Mouse (Mus musculus): ENCODE measurements at regions not wholly inside any gene's neighbourhood (a gene's known extent, or its start where the extent isn't known, plus 50 kb on each side); places are given as distances from the start of the nearest gene placed in this dataset.
A peak's percentile ranks its signal among the peaks of the same experiment; 100 is the strongest.

DNA sequence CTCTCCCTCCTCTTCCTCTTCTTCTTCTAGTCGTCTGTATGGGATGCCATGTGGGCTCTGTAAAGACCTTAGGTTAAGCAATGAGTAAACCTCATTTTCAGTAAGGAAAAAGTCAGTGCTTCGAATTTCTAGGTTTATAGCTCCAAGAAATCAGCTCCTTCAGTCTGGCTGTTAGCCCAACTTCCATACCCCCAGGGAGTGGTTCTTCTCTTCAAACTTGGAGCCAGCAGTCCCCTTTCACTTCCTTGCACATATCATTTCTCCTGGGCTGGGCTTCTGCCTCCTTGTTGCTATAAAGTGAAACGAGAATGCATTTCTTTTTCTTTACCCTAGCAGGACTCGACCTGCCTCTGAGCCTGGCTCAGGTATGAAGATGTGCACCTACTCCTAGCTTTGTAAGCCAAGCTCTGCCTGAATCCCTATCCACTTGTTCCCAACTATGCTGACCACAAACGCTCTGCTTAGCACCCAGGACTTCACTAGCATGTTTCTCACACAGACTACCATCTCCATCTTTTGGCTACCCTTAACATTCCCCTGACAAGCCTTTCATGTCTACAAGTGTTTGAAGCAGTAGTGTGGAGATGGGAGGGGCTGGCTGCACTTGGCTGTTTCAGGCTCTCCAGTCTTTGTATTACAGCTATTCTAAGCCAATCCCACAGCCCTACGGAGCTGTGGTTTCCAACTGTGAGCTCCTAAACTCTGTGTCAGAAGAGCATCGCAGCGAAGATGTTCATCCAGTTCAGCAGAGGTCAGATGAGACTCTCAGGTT, 243.8 kb upstream of the Tprg start:
- Histone ChIP-seq H3K27ac (peak overlapping the region; percentile 97), H3K79me2 (ENCODE audit: inconsistent target) (peaks cover 19% of the 10 kb centered on the region), H3K36me3 (ENCODE audit: inconsistent target) (no peaks in the 10 kb centered on the region), H3K4me3 (ENCODE audit: inconsistent target) (peak overlapping the region; percentile 15; the same call in 1 of the 2 replicates)
- 42% methylated on average over 8 of the region's 8 CpGs for WGBS (ENCODE audit: missing documents)

DNA sequence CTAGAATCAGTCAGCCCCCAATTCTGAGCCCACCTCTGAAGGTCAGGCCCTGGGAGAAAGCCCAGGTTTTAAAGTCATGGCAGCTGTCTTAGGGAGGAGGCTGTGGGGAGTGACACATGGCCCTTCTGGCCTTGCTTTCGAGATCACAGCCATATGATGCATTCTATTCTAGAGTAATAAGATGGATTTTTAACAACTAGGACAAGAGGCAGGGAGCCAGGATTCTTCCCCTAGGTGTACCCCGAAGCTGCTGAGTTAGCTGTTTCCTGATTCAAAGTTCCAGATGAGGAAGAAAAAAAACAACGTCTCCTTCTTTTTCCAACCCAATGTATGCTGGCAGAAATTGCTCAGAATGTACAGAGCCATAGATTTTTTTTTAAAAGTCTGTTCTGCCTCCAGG, 242.0 kb upstream of the Tprg start:
- Histone ChIP-seq H3K4me3 (ENCODE audit: inconsistent target) (no peak overlapping the region), H3K27ac (peak overlapping the region; percentile 97), H3K36me3 (ENCODE audit: inconsistent target) (no peaks in the 10 kb centered on the region), H3K79me2 (ENCODE audit: inconsistent target) (peaks cover 19% of the 10 kb centered on the region)
- 82% methylated on average over 3 of the region's 3 CpGs for WGBS (ENCODE audit: missing documents)

DNA sequence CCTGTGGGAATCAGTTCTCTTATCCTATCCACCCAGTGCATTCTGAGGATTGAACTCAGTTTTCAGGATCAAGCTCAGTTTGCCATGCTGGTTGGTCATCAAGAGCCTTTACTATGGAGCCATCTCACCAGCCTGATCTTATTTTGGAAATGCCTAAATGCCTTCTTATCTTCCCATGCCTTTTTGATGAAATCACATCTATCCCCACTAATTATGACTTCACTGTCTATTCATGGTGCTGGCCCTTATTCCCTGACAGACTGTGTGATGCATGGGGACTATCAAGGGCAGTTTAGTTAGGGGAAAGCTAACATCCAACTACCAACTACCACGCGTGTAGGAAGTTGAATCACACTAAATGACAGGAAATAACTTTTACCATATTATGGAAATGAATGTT, 238.9 kb upstream of the Tprg start:
- Histone ChIP-seq H3K36me3 (ENCODE audit: inconsistent target) (no peaks in the 10 kb centered on the region), H3K79me2 (ENCODE audit: inconsistent target) (peaks cover 18% of the 10 kb centered on the region), H3K27ac (peak overlapping the region; percentile 100), H3K4me3 (ENCODE audit: inconsistent target) (no peak overlapping the region)
- 94% methylated on average over 2 of the region's 2 CpGs for WGBS (ENCODE audit: missing documents)

DNA sequence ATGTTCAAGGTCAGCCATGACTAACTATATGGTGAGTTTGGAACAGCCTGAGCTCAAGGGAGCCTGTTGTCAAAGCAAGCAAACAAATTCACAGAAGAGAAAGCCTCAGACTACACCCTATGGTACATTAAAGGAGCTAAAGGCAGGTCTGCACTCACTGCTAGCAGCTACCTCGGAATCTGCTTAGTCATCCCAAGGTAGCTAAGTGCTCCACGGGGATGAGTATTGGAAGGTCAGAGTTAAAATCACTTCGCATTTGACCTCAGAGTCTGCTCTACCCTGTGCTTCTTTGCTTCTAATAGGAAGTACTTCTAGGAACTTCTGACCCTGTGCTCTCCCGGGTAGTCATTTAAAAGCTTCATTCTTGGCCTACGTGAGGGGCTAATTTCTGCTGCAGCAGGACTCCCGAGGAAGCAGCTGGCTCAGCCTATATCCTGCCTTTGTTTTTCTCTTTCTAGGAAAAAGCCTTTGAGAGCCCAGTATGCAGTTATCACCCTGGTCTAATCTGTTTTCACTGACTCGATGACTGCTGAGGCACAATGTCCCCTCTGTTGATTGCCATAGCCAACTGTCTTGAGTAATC, 236.6 kb upstream of the Tprg start:
- 39% methylated on average over 7 of the region's 7 CpGs for WGBS (ENCODE audit: missing documents)
- no peaks in the 10 kb centered on the region for H3K79me2 ChIP-seq (ENCODE audit: inconsistent target)
- H3K36me3 ChIP-seq (ENCODE audit: inconsistent target): no peaks in the 10 kb centered on the region
- H3K4me3 ChIP-seq (ENCODE audit: inconsistent target): no peak overlapping the region
- H3K27ac ChIP-seq: peak overlapping the region; percentile 100

DNA sequence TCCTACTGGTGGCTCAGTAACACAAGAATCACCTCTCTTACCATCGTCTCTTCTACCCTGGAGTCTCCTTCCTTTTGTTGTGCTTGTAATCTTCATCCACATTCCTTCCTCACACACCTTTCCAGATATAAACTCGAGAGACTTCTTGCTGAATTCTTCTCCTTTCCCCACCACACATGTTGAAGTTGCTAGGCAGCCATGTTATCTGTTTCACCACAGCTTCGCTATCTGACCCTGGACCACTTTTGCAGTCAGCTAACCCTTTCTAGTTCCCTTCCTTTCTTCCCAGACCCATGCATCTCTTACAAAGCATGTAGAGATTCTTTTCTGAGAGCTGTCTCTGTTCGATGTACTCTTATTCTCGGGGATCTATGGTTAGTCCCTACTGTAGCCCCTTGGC, 235.6 kb upstream of the Tprg start:
- no peak overlapping the region for H3K4me3 ChIP-seq (ENCODE audit: inconsistent target)
- H3K36me3 ChIP-seq (ENCODE audit: inconsistent target): no peaks in the 10 kb centered on the region

DNA sequence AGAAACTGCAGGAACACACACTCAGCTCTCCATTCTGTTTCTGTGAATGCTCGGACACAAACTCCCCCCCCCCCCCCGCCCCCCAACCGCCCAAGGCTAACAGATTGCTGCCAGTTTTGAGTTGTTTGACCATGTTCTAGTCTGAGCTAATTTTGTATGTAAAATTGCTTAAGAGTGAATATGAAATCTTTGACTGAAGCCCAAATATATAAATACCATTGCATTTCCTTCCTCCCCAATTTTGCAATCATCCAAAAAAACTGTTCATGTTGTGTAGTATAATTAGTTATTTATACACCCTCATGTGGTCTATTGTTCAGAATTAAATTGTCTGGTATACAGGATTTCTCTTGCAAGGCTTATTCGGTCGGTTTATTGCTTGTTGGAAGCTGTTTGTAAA, 234.2 kb upstream of the Tprg start:
- no peaks in the 10 kb centered on the region for H3K79me2 ChIP-seq (ENCODE audit: inconsistent target)
- no peak overlapping the region for H3K4me3 ChIP-seq (ENCODE audit: inconsistent target)
- H3K36me3 ChIP-seq (ENCODE audit: inconsistent target): no peaks in the 10 kb centered on the region
- peak overlapping the region; percentile 100 for H3K27ac ChIP-seq
- WGBS (ENCODE audit: missing documents): 0% methylated on average over 5 of the region's 5 CpGs

More for the DNA sequence above, 235.6 kb upstream of the Tprg start:
- WGBS (ENCODE audit: missing documents): 82% methylated on average over 5 of the region's 5 CpGs
- H3K79me2 ChIP-seq (ENCODE audit: inconsistent target): no peaks in the 10 kb centered on the region
- H3K27ac ChIP-seq: peak overlapping the region; percentile 100

DNA sequence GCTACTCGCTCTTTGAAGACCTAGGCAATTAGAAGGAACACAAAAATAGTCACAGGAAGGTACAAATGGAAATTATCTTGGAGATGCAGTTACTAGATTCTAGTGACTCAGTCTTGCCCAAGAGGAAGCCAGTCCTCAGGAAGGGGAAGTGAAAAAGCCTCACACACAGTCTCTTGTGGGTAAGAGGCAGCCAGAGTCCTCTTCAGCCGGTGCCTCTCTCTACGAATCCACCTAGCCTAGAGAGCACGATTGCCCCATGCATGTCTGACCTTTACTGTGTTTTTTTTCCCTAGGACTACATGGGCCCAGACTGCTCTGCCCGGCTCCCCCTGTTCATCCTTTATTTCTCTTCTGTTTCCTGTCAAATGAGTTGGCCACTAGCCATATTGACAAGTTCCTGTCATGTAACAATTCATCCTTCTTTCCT, 233.7 kb upstream of the Tprg start:
- Histone ChIP-seq H3K79me2 (ENCODE audit: inconsistent target) (no peaks in the 10 kb centered on the region), H3K4me3 (ENCODE audit: inconsistent target) (no peak overlapping the region), H3K36me3 (ENCODE audit: inconsistent target) (no peaks in the 10 kb centered on the region), H3K27ac (peak overlapping the region; percentile 100)
- WGBS (ENCODE audit: missing documents): 0% methylated on average over 5 of the region's 5 CpGs

DNA sequence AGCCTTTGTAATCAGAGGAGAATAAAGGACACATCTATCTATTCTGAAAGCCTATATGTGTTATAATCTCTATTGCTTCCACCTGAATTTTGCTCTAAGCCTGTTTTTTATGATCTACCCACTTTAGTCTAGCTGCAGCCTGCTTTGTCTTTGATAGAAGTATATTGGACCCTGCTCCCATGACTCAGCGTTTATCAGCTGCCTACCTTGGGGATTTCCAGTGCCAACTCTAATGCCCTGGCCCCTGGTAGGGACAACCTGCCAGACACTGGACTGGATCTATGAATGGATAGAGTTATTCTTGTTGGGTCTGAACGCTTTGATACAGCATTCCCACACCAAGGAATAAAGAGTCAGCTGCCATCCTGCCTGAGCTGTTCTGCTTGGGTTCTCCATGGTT, 232.3 kb upstream of the Tprg start:
- H3K36me3 ChIP-seq (ENCODE audit: inconsistent target): no peaks in the 10 kb centered on the region
- H3K79me2 ChIP-seq (ENCODE audit: inconsistent target): no peaks in the 10 kb centered on the region
- WGBS (ENCODE audit: missing documents): 94% methylated on average over 2 of the region's 2 CpGs
- H3K27ac ChIP-seq: peak overlapping the region; percentile 100
- no peak overlapping the region for H3K4me3 ChIP-seq (ENCODE audit: inconsistent target)

DNA sequence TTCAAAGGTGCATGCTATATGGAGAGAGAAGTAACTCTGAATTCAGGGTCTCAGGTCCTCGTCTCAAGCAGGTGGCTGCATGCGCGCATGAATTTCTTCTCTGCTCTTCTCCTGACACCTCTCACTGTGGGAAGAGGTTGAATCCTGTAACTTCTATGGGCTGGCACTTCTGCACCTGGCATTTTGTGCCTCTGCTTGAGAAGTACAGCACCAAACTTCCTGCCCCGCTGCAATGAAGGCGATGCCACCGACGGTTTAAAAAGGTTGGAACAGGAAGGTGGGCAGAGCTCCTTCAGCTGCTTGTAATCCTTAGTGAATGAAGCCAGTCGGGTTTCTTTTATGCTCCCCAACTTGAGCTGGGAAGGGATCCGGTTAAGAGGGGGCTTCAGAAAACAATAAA, 231.2 kb upstream of the Tprg start:
- Histone ChIP-seq H3K4me3 (ENCODE audit: inconsistent target) (no peak overlapping the region), H3K27ac (peak overlapping the region; percentile 100), H3K79me2 (ENCODE audit: inconsistent target) (no peaks in the 10 kb centered on the region), H3K36me3 (ENCODE audit: inconsistent target) (no peaks in the 10 kb centered on the region)
- 67% methylated on average over 8 of the region's 9 CpGs for WGBS (ENCODE audit: missing documents)

DNA sequence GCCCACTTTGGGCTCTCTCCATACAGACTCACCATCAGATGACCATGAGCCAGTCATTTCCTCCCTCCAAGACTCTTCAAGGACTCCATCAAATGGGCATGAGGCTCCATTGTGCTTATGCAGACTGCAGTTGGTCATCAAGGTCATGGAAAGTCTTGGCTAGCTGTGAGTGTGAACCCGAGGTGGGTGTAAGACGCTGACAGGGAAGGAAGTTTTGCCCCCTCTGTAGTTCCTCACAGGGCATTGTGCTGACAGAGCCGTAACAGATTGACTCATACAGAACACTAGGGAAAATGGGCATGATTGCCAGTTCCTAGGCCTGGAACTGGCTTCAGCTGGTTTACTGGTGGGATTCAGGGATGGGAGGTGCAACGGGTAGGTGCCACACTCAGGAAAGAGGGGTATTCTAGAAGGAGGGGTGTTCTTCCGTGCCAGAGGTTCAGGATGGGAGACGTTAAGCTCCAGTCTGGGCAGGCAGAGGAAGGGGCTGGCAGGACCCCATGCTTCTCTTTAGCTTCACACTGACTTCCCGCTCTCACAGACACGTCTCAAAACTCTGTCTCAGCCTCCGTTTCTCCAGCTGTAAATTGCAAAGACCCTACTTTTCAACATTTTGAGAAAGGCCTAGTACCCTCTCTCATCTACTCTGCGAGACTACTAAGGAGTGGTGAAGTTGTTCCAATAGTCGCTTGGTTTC, 228.4 kb upstream of the Tprg start:
- H3K27ac ChIP-seq: peak overlapping the region; percentile 100
- H3K4me3 ChIP-seq (ENCODE audit: inconsistent target): no peak overlapping the region
- no peaks in the 10 kb centered on the region for H3K36me3 ChIP-seq (ENCODE audit: inconsistent target)
- no peaks in the 10 kb centered on the region for H3K79me2 ChIP-seq (ENCODE audit: inconsistent target)
- 48% methylated on average over 11 of the region's 11 CpGs for WGBS (ENCODE audit: missing documents)

DNA sequence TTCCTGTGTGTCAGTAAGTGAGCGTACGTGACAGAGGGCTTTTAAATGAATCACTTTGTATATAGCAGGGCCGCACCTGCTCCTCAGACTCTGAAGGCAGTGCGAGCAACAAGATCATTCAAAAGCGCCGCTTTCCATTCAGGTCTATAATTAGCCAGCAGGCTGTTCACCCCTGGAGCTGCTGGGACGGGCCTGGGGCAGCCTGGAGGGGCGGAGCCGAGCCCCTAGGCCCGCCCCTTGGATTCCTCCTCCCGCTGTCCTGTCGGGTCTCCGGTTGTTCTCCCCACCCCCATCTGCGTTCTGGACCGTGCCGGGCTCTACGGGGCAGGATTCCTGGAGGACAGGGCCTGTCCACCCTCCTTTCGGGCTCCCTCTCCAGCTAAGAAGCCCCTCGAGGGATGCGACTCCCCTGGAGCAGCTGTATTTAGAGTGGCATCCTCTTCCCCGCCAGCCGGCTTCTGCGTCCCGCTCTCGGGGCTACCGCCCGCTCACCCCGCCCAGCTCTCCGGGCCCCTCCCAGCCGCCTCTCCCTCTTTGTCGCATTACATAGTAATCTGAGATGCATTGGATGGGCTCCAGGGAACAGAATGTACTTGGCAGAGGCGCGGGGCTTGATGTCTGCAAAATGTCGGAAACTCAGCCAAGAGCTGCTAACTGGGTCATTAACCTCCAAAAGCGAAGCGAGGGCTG, 227.7 kb upstream of the Tprg start:
- 3% methylated on average over 35 of the region's 36 CpGs for WGBS (ENCODE audit: missing documents)

DNA sequence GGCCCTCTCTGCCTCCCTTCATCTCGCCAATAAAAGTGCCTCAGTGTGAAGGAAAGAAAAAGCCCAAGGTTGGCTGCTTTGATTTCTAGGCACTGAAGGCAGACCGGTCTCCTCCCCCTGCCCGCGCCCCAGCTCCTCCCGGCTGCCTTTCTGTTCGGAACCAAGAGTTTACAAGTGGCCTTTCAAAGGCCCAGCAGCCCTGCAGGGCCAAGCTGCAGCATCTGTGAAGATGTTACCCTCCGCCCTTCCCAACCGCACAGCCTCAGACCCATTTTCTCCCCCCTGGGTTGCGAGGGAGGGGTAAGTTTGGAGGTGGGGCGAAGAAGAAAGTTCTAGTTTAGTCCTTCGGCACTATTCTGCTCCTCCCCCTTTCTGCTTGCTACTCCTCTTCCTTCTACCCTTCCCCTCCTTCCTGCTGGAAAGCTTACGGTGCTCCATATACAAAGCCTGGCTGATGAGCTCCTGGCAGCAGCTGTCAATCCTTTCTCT, 227.1 kb upstream of the Tprg start:
- Histone ChIP-seq H3K79me2 (ENCODE audit: inconsistent target) (no peaks in the 10 kb centered on the region), H3K27ac (peak overlapping the region; percentile 100), H3K4me3 (ENCODE audit: inconsistent target) (peak overlapping the region; percentile 32), H3K36me3 (ENCODE audit: inconsistent target) (no peaks in the 10 kb centered on the region)
- WGBS (ENCODE audit: missing documents): 11% methylated on average over 10 of the region's 12 CpGs

More for the DNA sequence above, 227.7 kb upstream of the Tprg start:
- H3K79me2 ChIP-seq (ENCODE audit: inconsistent target): no peaks in the 10 kb centered on the region
- H3K27ac ChIP-seq: peak overlapping the region; percentile 100
- peak overlapping the region; percentile 32 for H3K4me3 ChIP-seq (ENCODE audit: inconsistent target)
- no peaks in the 10 kb centered on the region for H3K36me3 ChIP-seq (ENCODE audit: inconsistent target)

DNA sequence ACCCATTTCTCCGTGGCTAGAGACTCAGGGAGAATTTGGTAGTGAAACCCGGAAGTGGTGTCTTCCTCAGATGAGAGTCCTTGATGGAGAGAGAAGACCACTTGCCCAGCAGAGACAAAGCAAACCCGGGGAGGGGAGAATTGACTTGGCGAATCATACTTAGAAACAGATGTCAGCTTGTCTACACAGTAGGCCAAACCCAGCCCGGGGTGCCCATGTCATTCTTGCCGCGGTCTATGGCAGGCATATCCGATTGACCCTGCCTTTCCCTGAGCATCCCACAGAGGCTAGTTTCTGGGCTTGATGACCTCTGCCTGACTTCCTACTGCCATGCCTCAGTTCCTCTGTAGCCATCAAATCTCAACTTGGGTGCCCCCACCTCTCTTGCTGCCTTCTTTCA, 226.4 kb upstream of the Tprg start:
- WGBS (ENCODE audit: missing documents): 85% methylated on average over 8 of the region's 8 CpGs
- Histone ChIP-seq H3K36me3 (ENCODE audit: inconsistent target) (no peaks in the 10 kb centered on the region), H3K79me2 (ENCODE audit: inconsistent target) (no peaks in the 10 kb centered on the region), H3K4me3 (ENCODE audit: inconsistent target) (no peak overlapping the region), H3K27ac (peak overlapping the region; percentile 100)

DNA sequence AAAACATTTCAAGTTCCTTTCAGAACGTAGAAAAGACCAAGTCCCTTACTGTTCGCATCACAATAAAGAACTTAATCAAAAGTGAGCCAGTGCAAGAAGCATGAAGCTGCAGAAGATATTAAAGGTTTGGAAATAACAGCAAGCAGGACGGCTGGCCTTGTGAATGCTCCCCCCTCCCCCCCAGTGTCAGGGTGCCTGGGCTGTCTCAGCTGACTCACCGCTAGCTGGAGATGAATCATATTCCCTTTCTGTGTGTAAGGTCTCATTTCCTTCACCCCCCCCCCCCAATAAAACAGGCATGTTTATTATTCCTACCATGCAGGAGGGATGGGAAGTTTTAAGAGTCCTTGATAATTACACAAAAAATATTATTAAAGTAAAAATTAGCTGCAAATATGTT, 225.0 kb upstream of the Tprg start:
- H3K4me3 ChIP-seq (ENCODE audit: inconsistent target): no peak overlapping the region
- no peaks in the 10 kb centered on the region for H3K79me2 ChIP-seq (ENCODE audit: inconsistent target)
- 53% methylated on average over 4 of the region's 4 CpGs for WGBS (ENCODE audit: missing documents)
- H3K27ac ChIP-seq: peak overlapping the region; percentile 100
- H3K36me3 ChIP-seq (ENCODE audit: inconsistent target): no peaks in the 10 kb centered on the region
